Mouse (Mus musculus) CH12F3 (cell line): ENCODE results near the gene Creb5.

Experiments
- in situ Hi-C: fragments of 300-500 bp; cut with MboI; formaldehyde crosslinking; loops from 2 replicates; pipeline ENCODE4 v1.14.3; 2020; ENCODE audit warnings: low sequenced_read_pairs

The Creb5 gene

DNA sequence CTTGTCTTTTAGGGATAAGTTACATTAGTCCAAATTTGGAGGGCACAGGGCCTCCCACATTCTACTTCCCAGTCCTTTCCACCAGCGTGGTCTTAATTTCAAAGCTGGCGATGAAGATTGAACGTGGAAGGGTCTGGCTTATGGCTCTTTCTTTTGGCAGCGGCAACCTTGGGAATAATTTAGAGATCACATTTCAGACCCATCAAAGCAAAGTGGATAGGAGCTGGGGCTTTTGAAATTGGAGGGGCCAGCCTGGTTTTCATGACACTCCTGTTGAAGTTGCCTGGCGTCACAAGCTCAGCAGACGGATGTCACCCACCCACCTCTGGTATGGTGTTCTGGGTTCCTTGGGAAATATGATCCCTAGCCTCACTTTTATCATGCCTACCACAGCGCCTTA is 185.7 kb downstream of the Creb5 start:
- in situ Hi-C loops: no loop called here

- in situ Hi-C loops: no loop called here
Observed at GRCm38 (mm10) chr6:53477501-53477900, 190.4 kb downstream of the Creb5 start.

DNA sequence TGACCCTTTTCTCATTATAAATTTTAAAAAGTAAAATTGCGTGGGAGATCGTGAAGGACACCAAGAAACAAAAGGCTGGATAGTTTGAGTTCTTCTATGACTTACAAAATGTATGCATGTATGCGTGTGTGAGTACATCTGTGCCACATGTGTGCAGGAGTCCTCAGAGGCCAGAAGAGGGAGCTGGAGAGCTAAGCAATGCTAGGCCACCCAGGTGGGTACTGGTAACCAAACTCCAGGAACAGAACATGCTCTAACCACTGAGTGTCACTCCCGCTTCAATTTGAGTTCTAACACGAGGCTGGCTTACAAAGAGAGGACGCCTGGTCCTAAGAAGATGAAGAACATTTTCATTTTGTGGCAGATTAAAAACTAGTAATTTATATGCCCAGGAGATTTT is 203.8 kb downstream of the Creb5 start:
- in situ Hi-C loops: no loop called here

GRCm38 (mm10) chr6:53491331-53491730 is 204.3 kb downstream of the Creb5 start:
- in situ Hi-C loops: no loop called here

DNA sequence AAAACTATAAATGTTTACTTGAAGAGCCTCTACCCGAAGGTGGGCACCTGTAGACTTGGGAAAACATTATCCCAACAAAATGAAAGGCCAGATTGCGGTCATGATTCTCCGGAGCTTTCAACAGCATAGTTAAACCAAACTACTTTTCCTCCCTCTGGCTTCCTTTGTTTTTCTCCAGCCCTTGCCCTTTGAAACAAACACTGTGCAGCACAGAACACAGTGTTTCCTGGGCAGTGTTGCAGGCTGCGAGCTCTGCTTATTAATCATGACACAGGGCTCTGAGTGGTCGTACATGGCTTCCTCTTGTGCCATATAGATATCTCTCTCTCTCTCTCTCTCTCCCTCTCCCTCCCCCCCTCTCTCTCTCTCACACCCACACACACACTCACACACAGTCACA is 206.8 kb downstream of the Creb5 start:
- in situ Hi-C loops: no loop called here

DNA sequence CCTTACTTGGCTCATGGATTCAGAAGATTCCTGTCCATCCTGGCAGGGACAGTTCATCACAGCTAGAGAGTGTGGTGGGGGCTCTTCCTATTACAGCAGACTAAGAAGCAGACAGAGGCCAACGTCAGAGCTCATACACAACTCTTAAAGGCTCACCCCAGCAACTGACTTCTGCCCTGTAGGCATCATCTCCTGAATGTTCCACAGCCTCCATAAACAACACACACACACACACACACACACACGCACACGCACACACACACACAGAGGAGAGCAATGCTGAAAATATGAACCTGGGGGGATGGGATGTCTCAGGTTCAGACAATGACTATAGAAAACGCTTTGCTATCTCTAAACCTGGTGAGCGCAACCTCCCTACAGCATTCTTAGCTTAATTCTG is 208.6 kb downstream of the Creb5 start:
- in situ Hi-C loops: no loop called here

- in situ Hi-C loops: no loop called here
Observed at GRCm38 (mm10) chr6:53496325-53496753, 209.3 kb downstream of the Creb5 start.

GRCm38 (mm10) chr6:53497904-53498536 is 210.9 kb downstream of the Creb5 start:
- in situ Hi-C loops: no loop called here

DNA sequence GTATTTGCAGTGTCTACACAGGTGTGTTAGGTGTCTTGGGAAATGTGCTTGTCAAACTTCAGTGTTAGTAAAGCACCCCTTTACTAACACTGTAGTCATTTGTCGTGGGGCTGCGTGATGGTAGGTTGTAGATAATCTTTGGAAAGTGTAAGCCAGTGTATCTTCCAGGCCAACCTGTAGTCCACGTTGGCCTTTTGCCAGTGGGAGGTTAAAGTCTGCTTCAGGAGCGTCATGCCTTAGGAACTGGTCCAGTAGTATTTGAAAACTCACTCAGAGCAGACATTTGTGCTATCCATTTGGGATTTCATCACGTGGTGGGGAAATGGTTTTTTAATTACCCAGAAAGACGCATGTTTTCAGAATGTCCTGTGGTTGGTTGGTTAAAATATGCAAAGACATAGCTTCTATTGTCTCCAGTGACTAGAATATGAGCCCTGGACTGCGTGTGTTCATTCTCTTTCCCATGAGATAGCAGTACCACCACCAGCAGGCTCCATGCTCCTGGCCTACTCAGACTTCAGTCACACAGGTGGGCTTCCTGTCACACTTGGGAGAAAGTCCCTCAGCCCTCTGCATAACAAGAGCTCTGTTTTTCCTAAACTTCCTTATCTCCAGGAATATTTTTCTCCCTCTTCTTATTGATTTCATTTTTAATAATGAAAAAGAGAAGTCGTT is 212.7 kb downstream of the Creb5 start:
- in situ Hi-C loops: no loop called here

- in situ Hi-C loops: no loop called here
Observed at GRCm38 (mm10) chr6:53501236-53501635, 214.2 kb downstream of the Creb5 start.

DNA sequence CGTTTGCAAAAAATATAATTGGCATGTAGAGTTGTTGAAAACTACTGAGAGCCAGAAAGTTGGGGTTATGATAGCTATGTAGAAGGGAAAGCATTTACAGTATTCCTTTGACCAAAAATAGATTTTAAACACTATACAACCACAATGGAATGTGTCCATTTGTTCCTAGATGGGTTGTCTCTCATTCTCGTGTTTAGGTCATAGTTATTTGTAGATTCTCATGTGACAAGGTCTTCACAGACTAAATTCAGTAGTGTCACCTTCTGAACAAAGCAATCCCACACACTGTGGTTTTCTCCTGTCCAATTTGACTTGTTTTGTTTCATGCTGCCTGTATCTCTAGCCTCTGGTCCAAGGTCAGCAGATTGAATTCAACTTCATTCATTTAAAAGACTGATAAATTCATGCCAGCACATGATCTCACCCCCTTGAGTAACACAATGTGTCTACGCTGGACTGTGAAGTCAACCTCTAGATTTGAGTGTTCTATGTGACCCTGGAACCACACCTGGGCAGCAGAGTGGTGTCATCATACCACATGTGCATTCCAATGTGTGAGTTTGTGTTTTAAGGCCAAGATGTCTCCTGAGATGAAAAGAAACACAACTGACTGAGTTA is 220.0 kb downstream of the Creb5 start:
- in situ Hi-C loops: no loop called here

GRCm38 (mm10) chr6:53508847-53509494 is 221.9 kb downstream of the Creb5 start:
- in situ Hi-C loops: no loop called here

DNA sequence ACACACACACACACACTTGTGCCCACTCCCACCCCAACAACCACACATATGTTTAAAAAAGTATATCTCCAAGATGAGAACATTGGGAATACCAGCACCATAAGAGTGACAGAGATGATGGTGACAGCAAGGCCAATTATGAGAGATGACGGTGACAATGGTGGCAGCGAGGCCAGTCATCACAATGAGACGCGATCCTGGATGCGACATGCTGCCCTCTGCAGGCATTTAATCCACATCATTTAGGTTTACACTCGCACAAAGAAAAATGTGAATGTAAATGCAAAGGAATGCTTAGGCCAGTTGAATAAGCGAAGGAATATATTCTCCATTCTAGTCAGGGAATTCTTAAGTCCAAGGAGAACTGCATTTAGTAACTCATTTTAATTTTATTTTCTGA is 222.9 kb downstream of the Creb5 start:
- in situ Hi-C loops: no loop called here

- in situ Hi-C loops: no loop called here
Observed at GRCm38 (mm10) chr6:53512226-53512625, 225.2 kb downstream of the Creb5 start.

DNA sequence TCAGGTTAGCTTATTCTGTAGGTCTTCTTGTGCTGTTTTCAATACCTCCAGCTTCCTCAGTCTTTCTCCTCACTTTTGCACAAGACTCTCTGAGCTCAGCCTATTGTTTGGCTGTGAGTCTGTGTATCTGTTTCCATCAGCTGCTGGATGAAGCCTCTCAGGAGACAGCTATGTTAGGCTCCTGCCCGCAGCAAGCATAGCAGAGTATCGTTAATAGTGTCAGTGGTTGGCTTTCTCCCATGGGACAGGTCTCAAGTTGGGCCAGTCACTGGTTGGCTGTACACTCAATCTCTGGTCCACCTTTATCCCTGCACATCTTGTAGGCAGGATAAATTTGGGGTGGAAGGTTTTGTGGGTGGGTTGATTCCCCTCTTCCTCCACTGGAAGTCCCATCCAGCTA is 226.3 kb downstream of the Creb5 start:
- in situ Hi-C loops: no loop called here

DNA sequence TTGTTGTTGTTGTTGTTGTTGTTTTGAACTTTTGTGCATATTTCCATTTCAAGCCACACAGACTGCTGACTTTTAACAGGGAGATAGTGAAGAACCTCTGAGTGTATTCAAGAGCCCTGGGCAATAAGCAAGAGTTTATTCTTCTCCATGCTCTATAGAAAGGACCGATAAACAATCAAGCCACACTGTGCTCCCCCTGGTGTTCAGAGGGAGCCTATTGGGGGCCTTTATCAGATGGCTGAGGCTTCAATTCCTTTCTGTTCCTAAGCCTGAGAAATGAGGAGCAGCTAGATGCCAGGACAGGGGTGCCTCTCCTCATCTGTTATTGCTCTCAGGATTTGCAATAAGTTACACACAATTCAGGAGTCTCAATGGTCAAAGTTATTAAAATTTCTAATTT is 227.8 kb downstream of the Creb5 start:
- in situ Hi-C loops: no loop called here

GRCm38 (mm10) chr6:53515611-53516010 is 228.5 kb downstream of the Creb5 start:
- in situ Hi-C loops: no loop called here

DNA sequence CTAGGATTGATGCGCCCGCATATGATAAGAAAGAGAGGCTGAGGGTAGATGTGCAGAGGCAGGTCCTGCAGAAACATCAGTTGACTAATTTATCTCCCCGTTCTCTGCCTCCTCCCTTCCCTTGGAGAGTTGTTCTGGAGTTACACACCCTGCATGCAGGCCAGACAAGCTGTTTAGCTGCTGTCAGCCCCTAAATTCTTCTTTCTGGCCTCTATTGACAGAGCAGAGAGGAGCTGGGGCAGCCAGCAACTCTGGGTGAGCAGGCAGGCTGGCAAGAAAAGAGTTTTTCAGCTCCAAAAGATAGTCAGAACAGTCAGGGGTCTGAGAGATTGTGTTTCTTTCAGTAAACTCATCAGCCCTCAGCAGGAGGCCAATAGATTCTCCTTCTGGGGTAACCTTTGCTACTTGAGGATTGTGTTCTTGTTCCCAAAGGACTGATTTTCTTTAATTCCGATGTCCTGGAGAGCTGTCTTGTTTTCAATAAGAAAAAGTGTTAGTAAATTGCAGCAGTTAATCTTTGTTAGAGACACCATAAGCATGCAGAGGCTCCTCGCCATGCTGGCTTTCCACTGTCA is 230.4 kb downstream of the Creb5 start:
- in situ Hi-C loops: no loop called here

GRCm38 (mm10) chr6:53523743-53524497 is 236.8 kb downstream of the Creb5 start:
- in situ Hi-C loops: no loop called here

DNA sequence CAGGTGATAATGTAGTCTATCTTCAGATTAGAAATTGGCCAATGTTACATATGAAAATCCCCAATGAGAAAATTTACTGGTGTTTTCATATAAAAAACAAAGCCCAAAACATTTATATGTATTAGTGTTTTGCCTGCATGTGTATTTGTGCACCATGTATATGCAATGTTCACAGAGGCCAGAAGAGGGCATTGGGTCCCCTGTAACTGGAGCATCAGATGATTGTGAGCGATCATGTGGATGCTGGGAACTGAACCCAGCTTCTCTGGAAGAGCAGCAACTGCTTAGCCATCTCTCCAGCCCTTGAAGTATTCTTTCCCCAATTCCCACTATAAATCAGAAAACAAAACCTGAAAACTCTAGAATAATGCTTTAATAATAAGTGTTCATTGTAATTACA is 239.4 kb downstream of the Creb5 start:
- in situ Hi-C loops: no loop called here

DNA sequence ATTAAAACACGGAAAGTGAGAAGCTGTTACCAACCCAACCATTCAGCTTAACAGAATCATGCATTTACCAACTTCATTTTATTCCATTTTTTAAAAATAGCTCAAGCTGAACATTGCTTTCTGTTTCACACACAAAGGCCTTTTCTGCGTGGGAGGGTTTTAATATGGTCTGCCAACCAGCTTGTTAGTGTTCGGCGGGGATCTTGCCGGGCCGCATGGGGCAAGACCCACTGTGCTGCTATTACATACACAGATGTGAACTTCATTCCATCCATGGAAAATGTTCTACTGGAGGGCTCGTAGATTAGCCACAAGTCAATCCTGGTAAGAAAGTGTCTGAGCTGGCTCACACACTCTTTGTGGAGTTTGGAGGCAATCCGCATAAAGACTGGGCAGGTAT is 243.7 kb downstream of the Creb5 start:
- in situ Hi-C loops: no loop called here
